11 mouse cellular contexts compared by ENCODE assay signal in genomic region chr19:11184121-11184520, GRCm38 (mm10). TPM values are rescaled to one million over a fixed set of nuclear protein-coding genes. Genes with fewer than 3 reads are reported as not detected.
A peak's percentile ranks its signal among the peaks of the same experiment; 100 is the strongest.
DNase-seq lines count a peak whose midpoint lies in the region; ATAC-seq lines count a peak whose summit lies in the region.
"Had no signal": no experiment of that assay in that cellular context is flagged by ENCODE, and none has a peak within 500 bp of the region (broad histone marks: within the 10 kb centered on the region; RNA-seq: fewer than 3 reads in every experiment).

No protein-coding gene starts in this region.

- H3K27me3 ChIP-seq in heart, embryonic 10.5 days (ENCODE audit: insufficient read depth, poor library complexity, severe bottlenecking): no peaks in the 10 kb centered on the region
- no peaks in the 10 kb centered on the region for H3K27me3 ChIP-seq in midbrain, embryonic 15.5 days (replicated peaks)
- H3K27me3 ChIP-seq: stomach, embryonic 15.5 days had no signal

- no peaks in the 10 kb centered on the region for H3K4me1 ChIP-seq in heart, embryonic 10.5 days
- no peaks in the 10 kb centered on the region for H3K4me1 ChIP-seq in midbrain, embryonic 15.5 days
- H3K4me1 ChIP-seq: stomach, embryonic 15.5 days had no signal

- peak; percentile 33 to 36 for DNase-seq in heart, adult 18-20 months
- DNase-seq in heart, embryonic 10.5 days (ENCODE audit: low spot score): no peak
- peak; percentile 5 for DNase-seq in urinary bladder, postnatal 14 days (ENCODE audit: low spot score)
- no peak for DNase-seq in urinary bladder, adult 2 months (ENCODE audit: low spot score)
- peak; percentile 65 for DNase-seq in induced T-regulatory cell, adult 2 months (ENCODE audit: low read depth)
- DNase-seq in spleen, postnatal 14 days (ENCODE audit: low spot score in 2 of 2): peak; percentile 14 to 50
- DNase-seq in left cerebral cortex, adult 18-20 months (ENCODE audit: low spot score in 2 of 2): no peak

- no peak overlapping the region for H3K9ac ChIP-seq in midbrain, embryonic 15.5 days
- H3K9ac ChIP-seq: stomach, embryonic 15.5 days had no signal

- no peak overlapping the region for H3K4me3 ChIP-seq in heart, embryonic 10.5 days
- no peak overlapping the region for H3K4me3 ChIP-seq in midbrain, embryonic 15.5 days
- H3K4me3 ChIP-seq: stomach, embryonic 15.5 days had no signal

- WGBS in heart, embryonic 10.5 days: 15% methylated on average over 5 of the region's 5 CpGs
- WGBS in midbrain, embryonic 15.5 days: 21% methylated on average over 5 of the region's 5 CpGs

- H3K36me3 ChIP-seq in heart, embryonic 10.5 days: no peaks in the 10 kb centered on the region
- no peaks in the 10 kb centered on the region for H3K36me3 ChIP-seq in midbrain, embryonic 15.5 days (replicated peaks)
- H3K36me3 ChIP-seq: stomach, embryonic 15.5 days had no signal

- ATAC-seq in midbrain, embryonic 15.5 days (replicated peaks): no peak

- no peaks in the 10 kb centered on the region for H3K9me3 ChIP-seq in heart, embryonic 10.5 days
- H3K9me3 ChIP-seq in midbrain, embryonic 15.5 days: no peaks in the 10 kb centered on the region
- H3K9me3 ChIP-seq: stomach, embryonic 15.5 days had no signal

- H3K4me2 ChIP-seq in midbrain, embryonic 15.5 days: no peak overlapping the region
- H3K4me2 ChIP-seq: stomach, embryonic 15.5 days had no signal

- H3K27ac ChIP-seq in heart, embryonic 10.5 days: no peak overlapping the region
- no peak overlapping the region for H3K27ac ChIP-seq in midbrain, embryonic 15.5 days
- H3K27ac ChIP-seq: stomach, embryonic 15.5 days had no signal

RNA-seq across cellular contexts. Expression of gene Ms4a13, which starts 12.4 kb away (rescaled TPM):
- not detected for total RNA-seq in heart, adult 18-20 months (2021)
- polyA plus RNA-seq in heart, embryonic 10.5 days (2016; fragmentation: Nextera tagmentation; extraction: Ambion mirVana): not detected in 2 replicates
- polyA plus RNA-seq in urinary bladder, adult 2 months (2012; rRNA removed): not detected in 2 replicates
- polyA plus RNA-seq in midbrain, embryonic 15.5 days (2015; fragmentation: Nextera tagmentation; extraction: Ambion mirVana): not detected in 2 replicates
- not detected for total RNA-seq in left cerebral cortex, adult 18-20 months (2021)
- polyA plus RNA-seq: heart, embryonic 14.5 days; liver, embryonic 16.5 days; stomach, embryonic 15.5 days had no signal

RNA-seq across cellular contexts. Expression of gene 1700025F22Rik, which starts 19.0 kb away (rescaled TPM):
- total RNA-seq in heart, adult 18-20 months (2021): not detected
- polyA plus RNA-seq in heart, embryonic 10.5 days (2016; fragmentation: Nextera tagmentation; extraction: Ambion mirVana): not detected in 2 replicates
- not detected in 2 replicates for polyA plus RNA-seq in urinary bladder, adult 2 months (2012; rRNA removed)
- polyA plus RNA-seq in midbrain, embryonic 15.5 days (2015; fragmentation: Nextera tagmentation; extraction: Ambion mirVana): not detected in 2 replicates
- not detected for total RNA-seq in left cerebral cortex, adult 18-20 months (2021)
- polyA plus RNA-seq: heart, embryonic 14.5 days; liver, embryonic 16.5 days; stomach, embryonic 15.5 days had no signal

RNA-seq across cellular contexts. Expression of gene Ms4a12, which starts 48.1 kb away (rescaled TPM):
- total RNA-seq in heart, adult 18-20 months (2021): not detected
- polyA plus RNA-seq in heart, embryonic 10.5 days (2016; fragmentation: Nextera tagmentation; extraction: Ambion mirVana): not detected in 2 replicates
- not detected in 2 replicates for polyA plus RNA-seq in urinary bladder, adult 2 months (2012; rRNA removed)
- polyA plus RNA-seq in midbrain, embryonic 15.5 days (2015; fragmentation: Nextera tagmentation; extraction: Ambion mirVana): not detected in 2 replicates
- not detected for total RNA-seq in left cerebral cortex, adult 18-20 months (2021)
- polyA plus RNA-seq: heart, embryonic 14.5 days; liver, embryonic 16.5 days; stomach, embryonic 15.5 days had no signal

RNA-seq across cellular contexts. Expression of gene 1700017D01Rik, which starts 53.4 kb away (rescaled TPM):
- not detected for total RNA-seq in heart, adult 18-20 months (2021)
- not detected in 2 replicates for polyA plus RNA-seq in heart, embryonic 10.5 days (2016; fragmentation: Nextera tagmentation; extraction: Ambion mirVana)
- not detected in 2 replicates for polyA plus RNA-seq in urinary bladder, adult 2 months (2012; rRNA removed)
- polyA plus RNA-seq in midbrain, embryonic 15.5 days (2015; fragmentation: Nextera tagmentation; extraction: Ambion mirVana): not detected in 2 replicates
- not detected for total RNA-seq in left cerebral cortex, adult 18-20 months (2021)
- polyA plus RNA-seq: heart, embryonic 14.5 days; liver, embryonic 16.5 days; stomach, embryonic 15.5 days had no signal

Comparison
In these comparisons a context has a peak if more than half of its experiments do, and no peak if none do; other contexts are left out.
1. DNase-seq: peak in heart, adult 18-20 months (2 of 2), urinary bladder, postnatal 14 days (single experiment), induced T-regulatory cell, adult 2 months (single experiment) and spleen, postnatal 14 days (2 of 2); none in heart, embryonic 10.5 days (single experiment), urinary bladder, adult 2 months (single experiment) and left cerebral cortex, adult 18-20 months (0 of 2).